Mouse (Mus musculus) bone marrow macrophage, adult 2 months (primary cell): ENCODE measurements around the gene Ppp1r27.

Source experiments
- CTCF ChIP-seq: IDR thresholded peaks from 2 replicates; pipeline ENCODE4 v1.5.1; 2012; ENCODE audit warnings: low read depth, mild to moderate bottlenecking, low read length, moderate library complexity
- POLR2A ChIP-seq: IDR thresholded peaks from 2 replicates; pipeline ENCODE4 v1.6.1; 2012; ENCODE audit warnings: mild to moderate bottlenecking, low read depth, low read length, borderline replicate concordance

DNA sequence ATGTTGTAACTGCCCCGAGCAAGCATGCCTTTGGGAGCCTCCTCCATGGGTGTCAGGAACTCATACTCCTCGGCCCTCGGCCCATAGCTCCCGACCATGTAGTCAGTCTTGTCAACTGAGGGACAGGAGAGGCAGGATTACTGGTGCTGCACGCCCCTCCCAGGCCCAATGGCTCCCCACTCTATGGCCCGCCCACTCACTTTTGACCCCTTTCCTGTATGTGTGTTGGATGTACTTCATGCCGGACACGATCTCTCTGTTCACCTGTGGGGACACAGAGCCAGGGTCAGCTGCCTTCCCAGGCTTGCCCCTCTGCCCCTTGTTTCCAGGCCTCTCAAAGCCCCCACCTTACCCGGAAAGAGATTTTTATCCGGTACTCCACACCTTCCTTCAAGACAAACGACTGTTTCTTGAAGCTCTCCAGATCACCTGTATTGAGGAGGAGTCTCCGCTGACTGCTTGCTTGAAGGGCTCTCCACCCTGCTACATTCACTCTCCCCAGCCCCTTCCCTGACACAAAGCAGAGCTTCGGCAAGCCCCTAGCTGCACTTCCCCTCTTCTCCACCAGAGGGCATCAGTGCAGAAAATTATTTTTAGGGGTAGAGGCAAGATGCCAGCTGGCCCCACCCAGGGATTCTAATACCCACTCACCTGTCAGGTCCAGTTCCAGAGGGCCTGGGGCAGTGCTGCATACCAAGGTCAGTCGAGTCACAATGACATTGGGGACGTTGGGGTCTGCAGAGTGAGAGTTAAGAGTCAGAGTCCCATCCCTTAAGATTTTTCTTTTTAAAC lies 28.6 kb upstream of the Ppp1r27 start:
- peak; percentile 66 for TF ChIP-seq CTCF
- no peak for TF ChIP-seq POLR2A
